Mouse (Mus musculus): ENCODE data around the gene Morf4l1.
"Not testable (repeated sequence)": the region's sequence is repeated elsewhere in the genome, so short reads cannot be mapped to it uniquely, and the experiment has no call there.

The Morf4l1 gene

DNA sequence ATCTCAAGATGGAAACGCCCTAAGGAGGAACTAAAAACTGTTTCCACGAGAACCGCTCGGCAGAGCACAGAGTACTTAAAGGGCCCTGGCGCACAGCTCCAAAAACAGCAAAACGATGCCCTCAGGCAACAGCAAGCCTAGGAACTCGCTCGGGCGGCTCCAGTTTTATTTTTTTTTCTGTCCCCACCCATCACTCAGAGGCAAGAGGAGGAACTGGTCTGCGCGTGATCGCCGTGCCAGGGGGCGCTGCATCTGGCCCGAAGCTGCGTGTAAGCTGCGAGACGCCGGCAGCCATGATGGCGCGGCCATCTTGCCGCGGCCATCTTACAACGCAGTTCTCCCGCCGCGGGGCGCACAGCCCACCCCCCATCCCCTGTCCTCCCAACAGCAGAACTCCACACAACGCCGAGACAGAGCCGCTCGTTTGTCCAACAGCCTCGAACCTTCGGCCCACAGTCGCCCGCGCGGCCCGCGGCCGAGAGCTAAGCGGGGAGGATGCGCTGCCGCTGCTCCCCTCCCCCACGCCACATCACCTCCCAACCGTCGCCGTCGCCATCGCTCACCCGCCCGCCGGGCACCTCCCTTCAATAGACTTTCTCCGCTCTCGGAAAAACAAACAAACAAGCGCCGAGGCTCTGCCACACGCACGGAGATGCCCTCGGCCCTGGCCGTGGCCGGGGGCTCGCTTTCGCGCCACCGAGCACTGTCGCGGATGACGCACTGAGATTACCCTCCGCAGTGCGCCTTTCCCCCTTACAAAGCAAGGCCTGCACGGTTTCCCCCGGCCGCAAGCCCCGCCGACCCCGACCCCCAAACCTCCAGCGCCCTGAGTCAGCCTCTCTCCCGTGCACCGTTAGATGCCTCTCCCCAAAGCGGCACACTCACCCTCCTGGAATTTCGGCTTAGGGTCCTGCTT is 665 bp downstream of the Morf4l1 start:
- DNase-seq (ENCODE audit: low spot score), result peak; percentile 87

DNA sequence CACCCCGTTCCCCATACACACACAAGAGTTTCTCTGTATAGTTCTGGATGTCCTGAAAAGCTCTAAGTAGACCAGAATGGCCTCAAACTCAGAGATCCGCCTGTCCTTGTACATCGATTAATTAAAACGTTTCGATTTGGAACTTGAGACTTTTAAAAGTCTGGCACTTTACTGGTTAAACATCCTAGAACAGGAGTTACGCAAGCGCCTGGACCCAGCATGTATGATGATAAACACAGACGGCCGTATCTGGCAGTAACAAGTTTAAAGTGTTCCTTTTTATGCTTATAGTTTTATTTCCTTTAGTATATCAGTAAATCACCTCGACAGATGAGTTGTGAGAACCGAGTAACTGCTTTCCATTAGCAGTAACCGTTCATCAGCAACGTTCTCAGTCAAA is 1.4 kb downstream of the Morf4l1 start:
- DNase-seq (ENCODE audit: low spot score), result no peak

GRCm38 (mm10) chr9:90109386-90109785 is 5.2 kb downstream of the Morf4l1 start:
- DNase-seq (ENCODE audit: low spot score), result no peak

DNA sequence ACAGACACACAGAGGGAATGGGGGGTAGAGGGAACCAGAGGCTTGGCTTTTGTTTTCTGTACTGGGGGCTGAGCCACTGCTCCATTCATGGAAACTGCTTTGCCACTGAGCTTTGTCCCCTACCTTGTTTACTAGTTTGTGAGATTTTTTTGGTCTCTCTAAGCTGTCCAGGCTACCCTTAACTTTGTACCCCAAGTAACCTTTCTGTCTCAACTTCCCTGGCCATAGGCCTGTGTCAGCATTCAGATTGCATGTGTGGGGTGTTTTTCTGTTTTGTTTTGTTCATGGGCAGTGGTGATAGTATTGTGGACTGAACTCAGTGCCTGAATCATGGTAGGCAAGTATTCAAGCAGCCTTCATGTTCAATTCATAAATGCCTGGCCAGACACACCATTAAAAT is 6.3 kb downstream of the Morf4l1 start:
- no peak for DNase-seq (ENCODE audit: low spot score)

GRCm38 (mm10) chr9:90106915-90107314 is 7.7 kb downstream of the Morf4l1 start:
- DNase-seq (ENCODE audit: low spot score), result no peak

DNA sequence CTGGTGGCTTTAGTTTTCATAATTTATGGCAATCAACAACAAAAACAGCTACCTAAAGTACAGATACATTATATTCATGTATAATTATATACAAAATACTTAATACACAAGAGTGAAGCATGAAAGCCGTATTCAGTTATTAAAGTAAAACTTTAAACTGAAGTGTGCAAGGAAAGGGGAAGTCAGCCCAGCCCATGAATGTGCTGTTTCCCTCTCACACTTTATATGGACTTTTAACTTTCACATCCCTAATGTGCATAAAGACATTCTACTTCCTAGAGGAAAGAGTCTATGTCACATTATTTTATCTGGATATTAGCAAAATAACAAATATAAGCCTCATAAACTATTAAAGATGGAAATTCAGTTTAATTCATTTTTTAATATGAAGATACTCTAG is 9.1 kb downstream of the Morf4l1 start:
- no peak for DNase-seq (ENCODE audit: low spot score)

- DNase-seq (ENCODE audit: low spot score), result peak; percentile 61
These were observed 13.8 kb downstream of the Morf4l1 start for GRCm38 (mm10) chr9:90100760-90101159.

- DNase-seq (ENCODE audit: low spot score), result no peak
These were observed 15.6 kb downstream of the Morf4l1 start for GRCm38 (mm10) chr9:90098934-90099333.

- DNase-seq (ENCODE audit: low spot score), result no peak
These were observed 25.1 kb downstream of the Morf4l1 start for GRCm38 (mm10) chr9:90089339-90090104.

DNA sequence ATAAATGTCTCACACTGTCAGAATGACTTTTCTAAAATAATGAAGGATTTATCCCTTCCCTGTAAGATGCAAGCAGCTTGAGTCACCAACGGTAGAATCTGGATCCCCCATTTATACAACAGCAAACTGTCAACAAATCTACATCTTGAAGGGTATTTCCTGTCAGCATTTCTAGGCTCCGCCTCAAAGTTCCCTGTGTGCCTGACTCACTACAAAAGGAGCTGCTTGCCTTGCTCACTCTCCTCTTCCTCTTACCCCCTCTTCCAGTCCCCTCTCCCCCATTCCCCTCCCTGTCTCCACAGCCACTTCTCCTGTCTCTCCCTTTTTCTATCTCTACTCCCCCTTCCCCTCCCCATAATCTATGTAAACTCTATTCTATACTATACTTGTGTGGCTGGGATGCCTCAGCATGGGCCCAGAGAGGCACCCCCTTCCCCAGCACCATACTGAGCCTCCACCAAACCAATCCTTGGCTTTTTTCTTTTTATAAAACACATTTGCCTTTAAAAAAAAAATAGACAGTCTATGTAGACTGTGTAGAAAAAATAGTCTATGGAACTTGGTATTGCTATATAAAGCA is 26.6 kb downstream of the Morf4l1 start:
- DNase-seq (ENCODE audit: low spot score), result no peak

- DNase-seq (ENCODE audit: low spot score), result no peak
These were observed 29.7 kb downstream of the Morf4l1 start for GRCm38 (mm10) chr9:90084766-90085468.

GRCm38 (mm10) chr9:90084152-90084551 is 30.4 kb downstream of the Morf4l1 start:
- DNase-seq (ENCODE audit: low spot score), result no peak

GRCm38 (mm10) chr9:90082992-90083391 is 31.6 kb downstream of the Morf4l1 start:
- DNase-seq (ENCODE audit: low spot score), result no peak

GRCm38 (mm10) chr9:90081961-90082360 is 32.6 kb downstream of the Morf4l1 start:
- not testable (repeated sequence) for DNase-seq (ENCODE audit: low spot score)

DNA sequence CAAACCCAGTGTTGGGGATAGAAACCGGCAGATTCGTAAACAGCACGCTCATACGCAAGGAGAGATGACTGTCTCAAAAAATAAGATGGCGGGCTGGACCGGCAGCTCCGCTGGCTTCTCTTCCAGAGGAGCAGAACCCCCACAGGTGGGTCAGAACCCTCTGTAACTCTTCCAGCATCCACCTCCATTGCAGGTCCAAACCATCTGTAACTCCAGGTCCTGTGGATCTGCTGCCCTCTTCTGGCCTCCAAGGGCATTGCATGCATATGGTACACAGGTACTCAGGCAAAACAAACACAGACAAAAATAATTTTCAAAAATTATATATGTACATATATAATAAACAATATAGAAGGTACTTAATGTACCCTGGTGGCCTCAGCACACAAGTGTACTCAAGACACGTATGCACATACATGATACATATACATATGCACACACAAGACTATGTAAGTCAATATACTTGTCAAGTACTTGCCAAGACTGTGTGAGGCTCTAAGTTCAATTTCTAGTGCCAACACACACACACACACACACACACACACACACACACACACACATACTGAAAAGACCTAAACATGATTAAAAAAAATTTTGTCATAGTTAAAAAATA is 37.6 kb downstream of the Morf4l1 start:
- DNase-seq (ENCODE audit: low spot score), result peak; percentile 71

GRCm38 (mm10) chr9:90076131-90076530 is 38.4 kb downstream of the Morf4l1 start:
- DNase-seq (ENCODE audit: low spot score), result no peak

DNA sequence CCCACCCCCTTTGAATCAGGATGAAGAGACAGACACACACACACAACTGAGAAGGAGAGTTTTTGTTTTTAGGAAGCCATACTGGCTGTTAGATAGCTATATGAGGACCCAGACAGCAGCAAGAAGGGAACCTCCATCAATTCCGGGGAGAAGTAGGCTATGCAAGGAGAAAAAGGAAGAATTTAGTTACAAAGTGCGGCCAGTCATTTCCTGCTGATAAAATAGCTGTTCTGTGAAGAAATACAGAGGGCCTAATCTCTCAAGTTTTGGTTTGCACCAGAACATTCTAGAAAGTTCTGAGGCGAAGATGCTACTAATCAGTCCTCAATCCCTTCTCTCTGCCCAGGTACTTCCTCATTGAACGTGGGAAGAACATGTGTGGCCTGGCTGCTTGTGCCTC is 39.2 kb downstream of the Morf4l1 start:
- DNase-seq (ENCODE audit: low spot score), result no peak

DNA sequence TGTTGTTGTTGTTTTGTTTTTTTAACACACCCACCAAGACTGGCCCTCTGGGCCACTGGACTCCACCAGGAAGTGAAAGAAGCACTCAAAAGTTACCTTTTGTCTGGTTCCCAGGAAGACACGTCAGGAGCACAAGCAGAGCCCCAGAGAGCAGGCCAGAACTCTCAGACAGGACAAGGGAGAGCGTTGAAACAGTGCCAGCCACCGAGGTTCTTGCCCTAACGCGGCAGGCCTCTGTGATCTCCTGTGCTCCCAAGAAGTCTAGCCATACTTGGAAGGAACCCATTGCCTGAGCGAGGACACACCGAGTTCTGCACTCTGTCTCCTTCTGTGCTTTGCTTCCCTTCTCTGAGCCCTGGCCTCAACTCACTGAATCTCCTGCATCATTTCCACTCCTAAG is 44.4 kb downstream of the Morf4l1 start:
- DNase-seq (ENCODE audit: low spot score), result no peak

DNA sequence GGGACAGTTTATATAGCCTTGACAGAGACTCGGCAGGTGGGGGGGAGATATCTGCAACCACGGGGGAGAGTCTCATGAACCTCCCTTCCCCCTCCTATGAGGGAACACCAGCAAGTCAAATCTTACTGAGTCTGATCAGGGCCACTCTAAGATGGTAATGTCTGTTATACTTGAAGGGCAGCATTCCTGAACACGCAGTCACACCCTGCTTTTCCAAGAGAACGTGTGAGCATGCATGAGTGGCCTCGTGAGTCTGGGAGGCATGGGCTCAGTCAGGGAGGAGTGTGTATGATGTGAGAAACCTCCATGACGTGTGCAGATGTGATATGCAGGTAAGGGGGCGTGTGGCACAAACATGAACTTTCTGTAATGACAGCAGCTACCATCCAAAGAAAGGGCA is 45.1 kb downstream of the Morf4l1 start:
- DNase-seq (ENCODE audit: low spot score), result no peak

GRCm38 (mm10) chr9:90068786-90069185 is 45.8 kb downstream of the Morf4l1 start:
- no peak for DNase-seq (ENCODE audit: low spot score)

DNA sequence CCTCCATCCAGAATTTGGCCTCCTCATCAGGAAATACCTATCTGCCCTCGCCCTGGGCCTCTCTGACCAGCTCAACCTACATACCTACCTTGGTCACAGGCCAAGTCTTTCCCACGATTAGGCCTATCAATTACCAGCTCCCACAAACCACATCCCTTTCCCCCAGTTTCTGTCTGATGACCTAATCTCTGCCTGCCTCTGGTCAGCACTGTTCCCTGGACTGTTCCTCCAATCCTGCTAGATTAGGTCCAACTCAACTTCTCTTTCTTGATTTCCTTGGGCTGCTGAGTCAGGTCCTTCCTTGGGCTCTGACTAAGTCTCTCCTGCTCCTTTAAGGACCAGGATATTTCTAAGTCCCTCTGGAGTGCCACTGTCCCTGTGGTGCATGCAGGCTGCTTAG is 47.2 kb downstream of the Morf4l1 start:
- DNase-seq (ENCODE audit: low spot score), result no peak

- not testable (repeated sequence) for DNase-seq (ENCODE audit: low spot score)
These were observed 53.6 kb downstream of the Morf4l1 start for GRCm38 (mm10) chr9:90060932-90061331.
